Mouse (Mus musculus) frontal cortex, postnatal 25 days (tissue): ENCODE measurements at regions not wholly inside any gene's neighbourhood (a gene's known extent, or its start where the extent isn't known, plus 50 kb on each side); places are given as distances from the start of the nearest gene placed in this dataset.
"Not testable (repeated sequence)": the region's sequence is repeated elsewhere in the genome, so short reads cannot be mapped to it uniquely, and the experiment has no call there.

Experiments
- DNase-seq, 2 experiments: peaks; one replicate each; pipeline ENCODE4 v3.0.0; 2022; ENCODE audit warnings: low spot score in 2 of 2

- no peak for DNase-seq
Observed at GRCm38 (mm10) chr8:8978969-8979368, 288.6 kb upstream of the Arglu1 start.

DNA sequence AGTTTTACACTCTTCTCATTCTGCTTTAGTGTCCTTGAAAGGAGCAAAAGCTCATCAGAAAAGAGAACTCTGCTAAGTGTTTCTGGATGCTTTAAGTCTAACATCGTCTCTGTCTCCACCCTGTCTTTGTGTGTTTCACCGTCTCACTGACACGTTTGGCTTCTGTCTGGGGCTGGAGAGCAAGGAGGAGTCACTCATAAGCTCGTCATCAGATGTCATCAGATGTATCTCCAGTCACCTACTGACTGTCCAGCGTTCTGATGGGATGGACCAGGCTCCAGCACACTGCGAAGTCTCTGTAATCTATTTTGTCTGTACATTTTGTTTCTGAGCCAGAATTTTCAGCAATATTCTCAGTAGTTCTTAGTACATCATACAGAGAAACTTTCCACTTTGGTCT, 283.4 kb upstream of the Arglu1 start:
- no peak for DNase-seq

DNA sequence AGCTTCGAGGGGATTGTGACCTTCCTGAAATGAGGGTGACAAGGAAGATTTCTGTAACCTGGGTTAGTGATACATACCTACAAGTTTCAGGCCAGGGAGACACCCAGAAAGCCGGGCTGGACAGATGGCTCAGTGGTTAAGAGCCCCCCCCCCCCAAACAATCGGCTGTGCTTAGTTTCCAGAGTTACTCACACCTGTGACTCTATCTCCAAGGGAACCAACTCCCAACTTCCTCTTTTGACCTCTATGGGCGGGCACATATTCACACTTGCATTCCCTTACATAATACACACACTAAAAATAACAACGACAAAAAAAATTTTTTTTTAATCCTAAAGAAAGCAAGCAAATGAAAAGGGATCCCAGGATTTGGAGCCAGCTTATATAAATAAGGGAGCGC, 283.0 kb upstream of the Arglu1 start:
- DNase-seq, result no peak

GRCm38 (mm10) chr8:8970776-8971175, 280.5 kb upstream of the Arglu1 start:
- DNase-seq, result no peak

GRCm38 (mm10) chr8:8970346-8970745, 280.0 kb upstream of the Arglu1 start:
- DNase-seq, result no peak

GRCm38 (mm10) chr8:8969112-8969950, 279.0 kb upstream of the Arglu1 start:
- DNase-seq, result no peak

- no peak for DNase-seq
Observed at GRCm38 (mm10) chr8:8966658-8967048, 276.3 kb upstream of the Arglu1 start.

GRCm38 (mm10) chr8:8965983-8966657, 275.8 kb upstream of the Arglu1 start:
- DNase-seq, result no peak

DNA sequence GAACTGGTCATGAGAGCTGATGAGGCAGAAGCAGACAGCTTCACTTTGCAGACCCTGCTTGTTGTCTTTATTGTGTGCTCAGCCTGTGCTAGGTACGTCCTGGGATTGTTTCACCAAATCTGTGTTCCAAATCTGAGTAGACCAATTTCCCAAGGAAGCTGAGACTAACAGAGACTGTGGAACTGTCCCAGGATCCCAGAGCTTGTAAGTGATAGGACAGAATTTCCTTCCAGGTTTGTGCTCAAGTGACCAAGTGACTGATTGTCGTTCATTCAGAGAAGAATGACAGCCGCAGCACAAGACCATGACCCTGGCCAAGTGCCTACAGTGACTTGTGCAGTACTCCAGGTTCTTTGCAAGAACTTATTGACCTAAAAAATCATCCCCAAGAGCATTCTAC, 269.9 kb upstream of the Arglu1 start:
- DNase-seq, result no peak

GRCm38 (mm10) chr8:8959787-8960093, 269.4 kb upstream of the Arglu1 start:
- no peak for DNase-seq

- no peak for DNase-seq
Observed at GRCm38 (mm10) chr8:8959021-8959786, 268.9 kb upstream of the Arglu1 start.

DNA sequence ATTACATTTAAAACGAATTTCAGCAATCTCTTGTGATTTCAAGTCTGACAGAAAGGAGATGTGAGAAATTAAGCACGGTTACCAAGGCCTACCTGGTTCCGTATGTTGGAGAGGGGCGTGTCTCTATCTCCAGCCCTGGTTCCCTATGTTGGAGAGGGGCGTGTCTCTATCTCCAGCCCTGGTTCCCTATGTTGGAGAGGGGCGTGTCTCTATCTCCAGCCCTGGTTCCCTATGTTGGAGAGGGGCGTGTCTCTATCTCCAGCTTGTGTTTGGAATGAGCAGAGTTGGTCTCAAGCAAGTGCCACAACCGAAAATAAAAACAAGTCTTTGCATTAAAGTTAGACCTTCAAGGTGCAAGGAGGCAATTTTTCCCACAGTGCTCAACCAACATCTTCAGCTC, 267.8 kb upstream of the Arglu1 start:
- not testable (repeated sequence) for DNase-seq

- no peak for DNase-seq
Observed at GRCm38 (mm10) chr8:8952212-8952611, 261.9 kb upstream of the Arglu1 start.

- no peak for DNase-seq
Observed at GRCm38 (mm10) chr8:8951186-8951585, 260.9 kb upstream of the Arglu1 start.

DNA sequence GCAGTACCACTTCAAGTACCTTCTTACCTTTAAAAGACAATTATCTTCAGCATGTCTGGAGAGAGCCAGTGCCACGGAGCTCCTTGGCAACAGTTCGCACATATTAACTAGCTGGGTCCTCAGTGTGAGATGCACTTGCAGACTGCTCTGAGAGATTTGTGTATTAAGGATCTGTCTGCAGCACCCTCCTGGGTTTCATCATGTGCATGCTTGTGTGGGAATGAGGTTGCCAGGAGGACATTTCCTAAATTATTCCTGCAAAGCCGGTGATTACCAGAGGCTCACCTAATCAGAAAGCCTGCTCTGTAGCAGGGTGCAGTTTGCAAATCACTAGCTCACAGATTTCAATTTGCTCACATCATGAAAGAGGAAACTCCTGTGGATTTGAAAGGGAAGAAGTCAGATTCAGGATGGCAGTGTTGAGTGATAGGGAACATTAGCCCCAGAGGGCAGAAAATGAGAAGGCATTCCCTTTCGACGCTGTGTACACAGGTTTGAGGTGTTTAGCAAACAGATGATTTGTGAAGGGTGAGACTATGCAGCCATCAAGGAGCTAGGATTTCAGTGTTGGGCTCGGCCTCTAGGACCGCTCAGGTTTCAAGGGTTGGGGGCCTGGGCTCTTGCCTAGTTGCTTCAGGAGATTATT, 257.3 kb upstream of the Arglu1 start:
- DNase-seq, result no peak

DNA sequence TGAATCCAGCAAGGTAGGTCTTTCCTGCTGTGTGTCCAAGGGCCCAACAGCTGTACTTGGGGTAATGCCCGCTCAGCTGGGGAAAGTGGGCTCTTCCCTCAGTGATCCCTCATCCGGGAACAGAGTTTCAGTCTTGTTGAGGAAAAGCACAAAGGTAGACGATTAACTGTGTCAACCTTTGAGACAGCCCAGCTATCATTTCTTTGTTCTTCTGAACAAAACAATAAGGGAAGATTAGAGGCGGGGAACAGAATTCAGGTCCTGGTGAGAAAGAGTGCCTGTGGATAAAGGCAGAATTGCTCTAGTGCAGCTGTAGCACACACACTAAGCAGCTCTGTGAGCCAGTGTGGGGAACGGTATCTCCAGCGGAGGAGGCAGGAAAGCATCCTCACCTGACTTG, 252.7 kb upstream of the Arglu1 start:
- no peak for DNase-seq

GRCm38 (mm10) chr8:8940899-8941298, 250.6 kb upstream of the Arglu1 start:
- DNase-seq, result no peak

DNA sequence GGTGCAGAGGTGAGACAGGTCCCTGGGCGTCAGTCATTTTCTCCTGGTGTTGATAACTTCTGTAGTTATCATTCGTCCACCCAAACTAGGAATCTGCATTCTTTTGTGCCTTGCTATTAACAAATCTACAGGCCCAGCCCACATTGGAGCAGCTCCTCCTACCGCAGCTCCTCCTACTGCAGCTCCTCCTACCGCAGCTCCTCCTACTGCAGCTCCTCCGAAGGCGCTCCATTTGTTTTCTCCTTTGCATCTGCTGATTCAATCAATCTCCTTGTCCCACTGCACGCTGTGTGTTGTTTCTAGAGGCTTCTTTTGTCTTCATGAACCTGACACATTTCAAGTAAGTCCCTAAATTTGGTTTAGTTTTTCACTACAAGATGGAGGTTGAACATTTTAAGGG, 248.2 kb upstream of the Arglu1 start:
- no peak for DNase-seq

GRCm38 (mm10) chr8:8932466-8932865, 242.1 kb upstream of the Arglu1 start:
- DNase-seq, result no peak

DNA sequence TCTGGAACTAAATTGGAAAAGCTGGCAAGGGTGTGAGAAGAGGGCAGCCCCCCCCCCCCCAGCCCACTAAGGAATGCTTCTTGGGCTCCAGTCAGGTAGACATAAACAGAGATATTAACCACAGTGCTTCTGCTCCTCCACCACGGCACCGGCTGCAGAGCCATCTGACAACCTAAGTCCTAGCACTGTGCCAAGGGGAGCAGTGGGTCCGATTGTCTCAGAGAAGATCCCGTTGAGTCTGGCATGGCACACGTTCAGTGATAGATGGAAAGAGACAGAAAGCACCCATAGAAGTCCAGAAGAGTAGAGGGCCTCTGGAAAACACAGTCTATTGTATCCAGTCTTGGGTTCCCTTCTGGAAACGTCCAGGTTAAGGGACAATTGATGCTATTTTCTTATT, 241.4 kb upstream of the Arglu1 start:
- no peak for DNase-seq

GRCm38 (mm10) chr8:8928074-8928862, 237.9 kb upstream of the Arglu1 start:
- DNase-seq, result no peak
